Mouse (Mus musculus): ENCODE data around the gene Nlrc4.

Gene Nlrc4

DNA sequence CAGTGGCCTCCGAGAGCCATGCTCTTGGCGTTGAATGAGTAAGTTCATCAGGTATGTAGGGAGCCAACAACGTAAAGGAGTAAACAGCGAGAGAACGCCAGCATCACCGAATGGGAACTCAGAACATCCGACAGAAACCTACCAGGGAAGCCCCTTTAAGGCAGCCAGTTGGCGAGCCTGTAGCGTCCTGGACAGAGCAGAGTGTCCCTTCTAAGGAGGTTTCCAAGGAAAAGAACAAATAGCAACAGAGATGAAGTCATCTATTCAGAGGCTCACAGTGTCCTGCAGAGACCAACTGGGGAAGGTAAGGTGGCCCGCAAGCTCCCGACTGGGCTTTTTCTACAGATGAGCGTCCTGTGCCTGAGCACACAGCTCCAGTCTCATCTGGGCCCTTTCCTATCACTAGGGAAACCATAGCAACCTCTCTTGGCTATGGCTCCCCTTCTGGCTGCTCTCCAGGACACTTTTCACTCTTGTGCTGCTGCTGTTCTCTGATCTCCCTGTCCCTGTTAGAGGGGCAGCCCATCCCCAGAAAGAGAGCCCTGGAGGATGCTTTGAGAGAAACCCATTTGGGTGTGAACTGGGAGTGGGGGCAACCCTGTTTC is 34.4 kb downstream of the Nlrc4 start:
- no peak for DNase-seq

DNA sequence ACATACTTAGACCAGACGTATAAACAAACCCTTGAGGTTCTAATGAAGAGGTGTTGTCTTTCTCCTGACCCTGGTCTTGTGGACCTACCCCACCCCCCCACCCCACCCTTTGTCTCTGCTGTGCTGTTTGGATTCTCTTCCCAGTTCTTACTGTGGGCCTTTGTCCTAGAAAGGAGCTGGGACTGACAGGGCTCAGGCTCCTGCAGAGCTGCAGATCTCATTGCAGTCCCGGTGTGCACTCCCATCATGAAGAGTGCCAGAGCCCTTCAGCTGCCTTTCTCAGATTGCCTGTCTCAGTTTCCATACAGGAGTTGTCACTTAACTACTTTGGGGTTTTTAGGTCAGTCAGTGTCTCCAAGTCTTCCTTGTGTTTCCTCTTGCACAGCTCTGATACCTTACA is 38.3 kb downstream of the Nlrc4 start:
- DNase-seq, result no peak

DNA sequence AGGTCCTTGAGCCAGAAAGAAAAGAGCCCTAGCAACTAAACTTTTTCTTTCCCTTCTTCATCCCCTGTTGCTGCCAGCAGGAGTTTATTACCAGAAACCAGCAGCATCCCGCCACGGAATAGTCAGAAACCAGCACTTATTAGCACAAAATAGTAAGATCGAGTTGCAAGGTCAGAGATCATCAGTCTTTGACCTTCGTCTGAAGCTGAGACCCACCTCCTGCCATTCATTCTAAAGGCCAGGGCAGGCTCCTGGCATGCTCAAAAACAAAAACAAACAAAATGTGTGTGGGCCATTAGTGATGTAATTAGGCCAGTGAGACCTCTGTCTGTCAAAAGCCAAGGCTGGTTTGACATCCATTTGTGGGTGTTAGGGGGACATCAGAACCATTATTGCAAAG is 40.8 kb downstream of the Nlrc4 start:
- no peak for DNase-seq

DNA sequence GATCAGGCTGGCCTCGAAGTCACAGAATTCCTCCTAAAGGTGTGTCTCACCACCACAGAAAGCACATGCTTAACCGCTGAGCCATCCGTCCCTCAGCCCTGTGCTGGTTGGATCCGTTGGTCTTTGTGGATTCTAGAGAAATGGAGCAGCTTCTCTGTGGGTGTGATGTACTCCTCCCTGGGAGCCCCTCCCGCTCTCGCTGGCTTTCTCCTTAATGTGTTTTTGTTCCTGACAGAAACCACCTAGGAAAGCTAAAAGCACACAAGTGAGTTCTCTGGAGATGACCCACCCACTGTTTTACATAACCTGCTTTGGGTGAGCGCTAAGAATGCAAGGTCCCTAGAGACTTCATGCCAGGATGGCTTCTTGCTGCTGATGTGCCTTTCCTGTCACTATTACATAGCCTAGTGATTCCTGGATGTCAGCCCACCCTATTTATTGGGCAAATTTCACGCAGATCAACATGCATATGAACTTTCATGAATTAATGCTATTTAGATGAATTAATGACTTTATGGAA is 42.0 kb downstream of the Nlrc4 start:
- peak; percentile 23 for DNase-seq

DNA sequence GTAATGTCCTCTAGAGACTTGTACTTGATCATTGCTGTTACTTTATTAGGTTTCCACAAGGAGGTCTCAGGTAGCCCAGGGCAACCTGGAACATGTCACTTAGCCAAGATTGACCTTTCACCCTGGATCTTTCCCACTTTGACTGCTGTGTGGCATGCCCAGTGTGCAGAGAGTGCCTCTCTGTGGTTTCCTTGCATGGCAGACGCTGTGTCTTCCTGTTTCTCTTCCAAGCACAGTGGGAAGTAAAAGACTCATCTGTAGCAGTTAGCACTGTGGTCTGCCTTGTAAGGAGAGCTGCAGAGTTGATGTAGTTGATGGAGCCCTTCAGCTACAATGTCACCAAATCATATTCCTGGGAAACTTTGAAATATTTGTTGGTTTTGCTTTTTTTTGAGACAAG is 44.3 kb downstream of the Nlrc4 start:
- DNase-seq, result no peak

DNA sequence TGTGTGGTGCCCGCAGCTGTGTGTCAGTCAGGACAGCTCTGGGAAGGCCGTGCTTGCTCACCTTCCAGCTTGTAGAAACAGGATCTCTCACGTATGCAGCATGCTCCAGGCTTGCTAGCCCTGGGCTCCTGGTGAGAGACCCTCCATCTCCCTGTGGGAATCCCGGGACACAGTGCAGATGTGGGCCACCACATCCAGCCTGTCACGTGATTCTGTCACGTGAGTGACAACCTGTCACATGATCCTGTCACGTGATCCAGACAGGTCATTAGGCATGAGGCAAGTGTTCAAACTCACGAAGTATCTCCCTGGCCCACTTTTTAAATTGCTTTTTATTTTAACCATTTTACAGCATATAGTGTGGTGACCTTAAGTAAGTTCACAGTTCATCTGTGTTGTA is 45.6 kb downstream of the Nlrc4 start:
- no peak for DNase-seq

DNA sequence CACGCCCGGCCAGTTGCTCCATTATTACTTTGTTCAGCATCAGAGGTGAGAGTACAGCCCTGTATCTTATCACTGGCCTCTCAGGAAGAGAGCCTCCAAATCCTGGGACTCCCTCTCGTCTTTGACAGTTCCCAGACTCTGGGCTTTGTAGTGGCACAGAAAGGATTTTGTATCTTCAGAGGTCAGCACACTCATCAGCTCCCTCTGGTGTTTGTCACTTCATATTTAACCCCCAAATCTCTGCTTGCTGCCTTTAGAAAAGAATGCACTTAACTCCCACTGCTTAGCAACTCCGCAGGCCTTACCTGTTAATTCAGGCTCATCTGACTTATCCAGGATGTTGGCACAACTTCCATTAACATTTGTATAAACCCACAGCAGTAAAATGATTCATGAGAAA is 49.2 kb downstream of the Nlrc4 start:
- no peak for DNase-seq

DNA sequence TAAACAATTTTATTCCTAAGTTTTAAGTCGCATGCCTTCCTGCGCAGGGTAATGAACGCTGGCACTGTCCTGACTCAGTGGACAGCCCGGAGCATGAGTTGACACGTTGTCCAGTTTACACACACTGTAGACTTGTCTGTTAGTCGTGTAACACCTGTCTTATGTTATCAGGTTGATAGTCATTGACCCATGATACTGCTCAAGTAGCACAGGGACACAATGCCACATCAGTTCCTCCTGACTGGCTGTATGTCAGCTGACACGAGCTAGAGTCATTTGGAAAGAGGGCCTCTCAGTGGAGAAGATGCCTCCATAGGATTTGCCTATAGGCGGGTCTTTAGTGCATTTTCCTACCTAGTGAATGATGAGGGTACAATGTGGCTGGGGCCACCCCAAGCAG is 52.5 kb downstream of the Nlrc4 start:
- DNase-seq, result no peak

DNA sequence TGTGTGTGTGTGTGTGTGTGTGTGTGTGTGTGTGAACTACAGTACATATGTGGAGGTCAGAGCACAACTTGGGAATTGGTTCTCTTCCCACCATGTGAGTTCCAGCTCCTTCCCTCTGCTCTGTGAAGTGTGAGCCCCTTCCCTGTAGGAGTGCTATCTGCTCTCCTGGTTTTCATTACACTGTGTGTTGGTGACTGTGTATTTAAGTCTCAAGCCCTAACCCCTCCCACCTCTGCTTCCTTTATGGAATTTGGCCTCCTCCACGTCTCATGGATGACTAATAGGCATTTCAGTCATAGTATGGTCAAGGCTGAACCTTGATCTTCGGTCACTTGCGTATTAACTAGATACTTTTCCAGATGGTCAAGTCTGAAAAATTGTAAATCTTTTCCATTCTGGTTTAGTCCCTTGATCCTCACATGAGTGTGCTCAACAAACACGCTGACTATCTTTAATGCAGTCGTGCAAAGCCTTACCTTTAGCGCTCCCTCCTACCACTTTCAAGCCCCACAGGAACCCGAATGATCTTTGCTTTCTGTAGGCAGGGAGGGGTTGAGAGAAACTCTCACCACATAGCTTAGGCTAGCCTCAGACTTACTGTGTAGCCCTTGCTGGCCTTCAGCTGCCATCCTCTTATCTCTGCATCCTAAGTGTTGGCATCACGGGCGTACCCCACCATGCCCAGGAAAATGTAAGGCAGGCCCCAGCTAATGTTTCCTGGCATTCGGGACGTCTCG is 56.3 kb downstream of the Nlrc4 start:
- no peak for DNase-seq

DNA sequence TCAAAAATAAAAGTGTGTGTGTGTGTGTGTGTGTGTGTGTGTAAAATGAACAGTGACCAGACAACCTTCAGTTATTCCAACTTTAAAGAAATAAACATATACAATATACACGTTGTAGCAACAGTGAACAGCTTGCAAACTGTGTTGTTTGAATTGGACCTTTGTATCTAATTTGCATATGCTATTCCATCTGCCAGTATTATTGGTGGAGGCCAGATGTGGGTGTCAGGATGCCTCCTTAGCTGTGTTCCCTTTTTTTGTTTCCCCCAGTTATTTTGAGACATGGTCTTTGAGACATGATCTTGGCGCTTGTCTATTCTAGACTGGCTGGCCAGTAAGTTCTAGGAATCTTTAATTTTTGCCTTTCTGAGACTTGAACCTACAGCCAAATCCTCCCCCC is 61.8 kb downstream of the Nlrc4 start:
- no peak for DNase-seq

DNA sequence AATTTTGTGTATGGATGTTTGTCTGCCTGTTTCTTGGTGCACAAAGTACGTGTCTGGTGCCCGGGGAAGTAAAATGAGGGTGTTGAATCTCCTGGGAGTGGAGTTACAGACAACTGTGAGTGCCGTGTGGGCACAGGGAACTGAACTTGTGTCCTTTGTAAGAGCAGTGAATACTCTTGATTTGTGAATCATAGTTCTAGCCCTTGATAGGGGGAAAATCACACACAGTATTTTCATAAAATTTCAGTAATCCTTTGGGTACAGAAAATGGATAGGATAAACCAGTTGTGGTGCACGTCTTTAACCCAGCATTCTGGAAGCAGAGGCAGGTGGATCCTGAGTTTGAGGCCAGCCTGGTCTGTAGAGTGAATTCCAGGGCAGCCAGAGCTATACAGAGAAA is 62.2 kb downstream of the Nlrc4 start:
- DNase-seq, result no peak

DNA sequence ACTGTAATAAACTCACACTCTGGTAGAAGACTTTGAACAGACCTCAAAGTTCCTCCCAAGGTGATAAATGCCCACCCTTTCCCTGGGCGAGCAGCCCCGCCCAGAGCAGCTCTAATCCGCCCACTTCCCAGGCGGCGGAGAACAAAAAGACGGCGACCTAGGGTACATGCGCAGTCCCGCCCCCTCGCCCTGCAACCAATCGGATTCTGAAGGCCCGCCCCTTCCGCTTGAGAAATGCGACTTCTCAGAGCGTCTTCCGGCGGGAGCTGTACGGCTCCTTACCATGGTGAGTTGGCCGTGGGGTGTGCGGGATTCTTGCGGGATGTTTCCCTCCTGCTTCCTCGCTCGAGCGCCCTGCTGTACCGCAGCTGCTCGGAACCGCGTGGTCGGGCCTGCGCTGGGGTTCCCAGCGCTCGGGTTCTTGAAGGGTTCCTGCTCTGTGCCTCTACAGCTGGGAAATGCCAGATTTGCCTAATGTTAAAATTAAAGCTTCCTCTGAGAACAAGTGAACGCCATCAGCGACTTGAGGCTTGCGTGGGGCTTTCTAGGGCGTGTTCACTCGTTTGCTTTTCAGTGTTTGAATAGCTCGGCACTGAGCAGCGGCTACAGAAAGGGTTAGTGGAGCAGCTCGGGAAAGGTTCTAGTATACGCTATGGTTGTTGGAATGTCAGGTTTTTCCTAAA is 63.4 kb downstream of the Nlrc4 start, which contains the start of gene Slc30a6:
TSS of gene Slc30a6 (plus strand) at position 226 of the 683 bp plus-strand sequence.
- peak; percentile 98 for DNase-seq

DNA sequence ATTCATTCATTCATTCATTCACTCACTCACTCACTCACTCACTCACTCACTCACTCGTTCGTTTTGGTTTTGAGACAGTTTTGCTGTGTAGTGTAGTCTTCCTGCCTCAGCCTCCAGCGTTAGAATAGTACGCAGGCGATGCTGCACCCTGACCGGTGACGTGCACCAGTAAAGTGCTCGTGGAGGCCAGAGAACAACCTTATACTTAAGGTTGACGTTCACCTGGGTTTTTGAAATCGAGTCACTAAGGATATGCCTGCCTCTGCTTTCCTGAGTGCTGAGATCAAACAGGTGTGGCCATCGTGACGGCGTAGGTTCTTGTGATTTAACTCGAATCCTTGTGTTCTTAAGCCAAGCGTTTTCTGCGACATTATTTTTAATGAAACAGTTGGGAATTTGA is 64.1 kb downstream of the Nlrc4 start:
- DNase-seq, result peak; percentile 12

DNA sequence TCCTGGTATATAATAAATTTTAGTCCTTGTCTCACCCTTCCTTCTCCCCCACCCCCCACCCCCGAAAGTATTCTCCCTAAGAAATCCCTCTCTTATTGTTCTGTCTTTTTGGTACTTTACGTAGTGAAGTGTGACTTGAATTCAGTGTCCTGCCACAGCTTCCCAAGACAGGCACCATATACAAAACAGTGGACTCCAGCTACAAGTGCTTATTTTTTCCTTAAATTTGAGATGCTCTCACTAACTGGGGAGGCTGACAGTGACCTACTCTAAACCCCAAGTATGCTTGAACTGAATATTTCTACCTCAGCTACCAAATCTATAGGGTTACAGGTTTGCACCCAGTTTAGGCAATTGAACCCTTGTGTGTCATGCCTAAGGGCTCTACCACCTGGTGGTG is 64.6 kb downstream of the Nlrc4 start:
- no peak for DNase-seq

DNA sequence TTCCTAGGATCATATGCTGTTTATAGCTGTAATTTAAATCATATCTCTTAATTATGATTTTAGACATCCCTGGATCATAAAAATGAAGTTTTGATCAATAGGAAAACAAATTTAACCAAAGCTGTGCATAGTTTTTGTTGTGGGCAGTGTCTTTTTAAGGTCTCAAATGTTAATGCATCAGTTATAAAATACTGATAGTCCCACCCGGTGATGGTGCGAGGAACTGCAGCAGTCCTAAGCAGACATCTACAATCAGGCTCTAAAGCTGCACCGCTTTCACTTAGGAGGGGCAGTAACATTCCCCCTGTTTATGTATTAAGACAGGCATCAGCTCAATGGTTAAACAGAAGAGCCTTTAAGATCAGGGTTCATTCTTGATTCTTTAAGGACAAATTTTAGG is 69.1 kb downstream of the Nlrc4 start:
- no peak for DNase-seq

DNA sequence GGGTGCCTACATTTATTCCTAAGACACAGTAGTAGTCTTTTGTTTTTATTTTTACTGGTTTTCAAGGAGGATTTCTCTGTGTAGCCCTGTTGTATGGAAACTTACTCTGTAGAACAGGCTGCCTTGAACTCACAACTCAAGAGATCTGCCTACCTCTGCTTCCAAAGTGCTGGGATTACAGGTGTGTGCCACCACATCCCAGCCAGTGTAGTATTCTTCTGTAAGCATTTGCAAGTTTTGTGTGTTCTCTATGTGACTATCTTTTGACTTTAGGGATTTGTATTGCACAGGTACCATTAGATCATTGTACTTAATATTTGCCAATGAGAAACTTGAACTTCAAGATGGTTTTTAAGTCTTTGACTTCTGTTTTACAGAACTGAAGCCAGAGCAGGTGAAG is 72.3 kb downstream of the Nlrc4 start:
- no peak for DNase-seq

DNA sequence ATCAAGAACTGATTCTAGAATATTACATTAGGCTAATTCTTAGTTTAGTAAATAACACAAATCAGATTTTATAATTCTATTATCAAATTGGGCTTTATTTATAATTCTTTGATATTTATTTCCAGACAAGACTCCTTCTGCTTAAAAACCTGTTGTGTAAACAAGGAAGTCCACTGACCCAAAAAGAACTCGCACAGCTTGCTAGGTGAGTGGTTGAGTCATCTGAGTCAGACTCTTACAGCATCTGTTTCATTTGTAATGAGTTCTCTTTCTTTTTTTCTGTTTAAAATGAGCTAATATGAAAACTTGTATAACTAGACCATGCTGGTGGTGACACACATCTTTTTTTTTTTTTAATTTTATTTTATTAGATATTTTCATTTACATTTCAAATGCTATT is 82.0 kb downstream of the Nlrc4 start:
- no peak for DNase-seq
